Mouse (Mus musculus) MEL (cell line): ENCODE measurements around the gene Erc1.

Experiments used
- CTCF ChIP-seq, 3 experiments: IDR thresholded peaks in 2 of 3; conservative IDR thresholded peaks in 1 of 3; 2 replicates each; pipeline ENCODE4 v1.5.1; 2011 to 2012; ENCODE audit warnings: low read length in 3 of 3, low read depth in 2 of 3, mild to moderate bottlenecking in 2 of 3, improper control_type of control experiment in 1 of 3, inconsistent platforms in 1 of 3, mixed read lengths in 1 of 3, moderate library complexity in 1 of 3; ENCODE audit not compliant: control insufficient read depth in 1 of 3, insufficient read depth in 1 of 3, poor library complexity in 1 of 3, severe bottlenecking in 1 of 3
- EP300 ChIP-seq, 2 experiments: IDR thresholded peaks; 2 replicates each; pipeline ENCODE4 v1.6.1; 2011; ENCODE audit warnings: improper control_type of control experiment in 2 of 2, low read length in 2 of 2, low read depth in 1 of 2, mild to moderate bottlenecking in 1 of 2
- POLR2AphosphoS2 ChIP-seq: IDR thresholded peaks from 2 replicates; pipeline ENCODE4 v1.6.1; 2011; ENCODE audit warnings: low read length, improper control_type of control experiment

GRCm38 (mm10) chr6:119669746-119670145 is 178.2 kb downstream of the Erc1 start:
- TF ChIP-seq EP300 (IDR thresholded peaks at IDR 0.05; ENCODE audit: low read depth in 1 of 2, low read length in 2 of 2) = no peak
- no peak for TF ChIP-seq CTCF (IDR thresholded peaks at IDR 0.05 in 2 of 3, conservative IDR thresholded peaks at IDR 0.05 in 1 of 3; ENCODE audit: control insufficient read depth in 1 of 3, insufficient read depth in 1 of 3, low read depth in 2 of 3, low read length in 3 of 3, poor library complexity in 1 of 3, severe bottlenecking in 1 of 3)
- no peak for TF ChIP-seq POLR2AphosphoS2
